Mouse (Mus musculus) heart, embryonic 14.5 days (tissue): ENCODE results near the gene Scarf1. TPM values are rescaled to one million over a fixed set of nuclear protein-coding genes. Genes with fewer than 3 reads are reported as not detected.

Experiments
- ATAC-seq: fragments of 200-750 bp; cut with Nextera tagmentation; 2 replicates; pipeline ENCODE4 v1.8.0; 2017; ENCODE audit warnings: low read depth, moderate TSS enrichment; ENCODE audit not compliant: insufficient number of reproducible peaks, insufficient read depth, low FRiP score
- H3K27ac ChIP-seq, 2 experiments: fragments of 200-500 bp in 1 of 2; fragments of 300-500 bp in 1 of 2; sonication (generic) in 1 of 2; replicated peaks in 1 of 2; 2 replicates each; pipeline ENCODE4 v1.5.1; 2012 to 2014; ENCODE audit warnings: low read depth in 2 of 2, low read length in 2 of 2, control low read depth in 1 of 2, mild to moderate bottlenecking in 1 of 2, mixed read lengths in 1 of 2; ENCODE audit not compliant: control insufficient read depth in 1 of 2, insufficient read depth in 1 of 2
- H3K27me3 ChIP-seq: fragments of 300-500 bp; sonication (generic); 2 replicates; pipeline ENCODE4 v1.6.1; 2014; ENCODE audit warnings: mild to moderate bottlenecking, low read length, control low read depth; ENCODE audit not compliant: control insufficient read depth, insufficient read depth
- H3K36me3 ChIP-seq: fragments of 300-500 bp; sonication (generic); 2 replicates; pipeline ENCODE4 v1.6.1; 2014; ENCODE audit warnings: mild to moderate bottlenecking, control low read depth, low read length, mixed read lengths; ENCODE audit not compliant: control insufficient read depth, insufficient read depth
- H3K4me1 ChIP-seq, 2 experiments: fragments of 200-500 bp in 1 of 2; fragments of 300-500 bp in 1 of 2; sonication (generic) in 1 of 2; 2 replicates each; pipeline ENCODE4 v1.6.1; 2012 to 2014; ENCODE audit warnings: low read length in 2 of 2, control low read depth in 1 of 2, mixed read lengths in 1 of 2; ENCODE audit not compliant: control insufficient read depth in 2 of 2, insufficient read depth in 2 of 2
- H3K4me2 ChIP-seq: fragments of 300-500 bp; sonication (generic); 2 replicates; pipeline ENCODE4 v1.6.1; 2014; ENCODE audit warnings: mild to moderate bottlenecking, low read length
- H3K4me3 ChIP-seq, 2 experiments: fragments of 200-500 bp in 1 of 2; fragments of 300-500 bp in 1 of 2; sonication (generic) in 1 of 2; 2 replicates each; pipeline ENCODE4 v1.5.1; 2012 to 2014; ENCODE audit warnings: low read length in 2 of 2, mild to moderate bottlenecking in 2 of 2, control low read depth in 1 of 2, low read depth in 1 of 2, moderate library complexity in 1 of 2; ENCODE audit not compliant: control insufficient read depth in 1 of 2, insufficient read depth in 1 of 2
- H3K9ac ChIP-seq: fragments of 300-500 bp; sonication (generic); 2 replicates; pipeline ENCODE4 v1.6.1; 2014; ENCODE audit warnings: mild to moderate bottlenecking, low read length
- H3K9me3 ChIP-seq: fragments of 300-500 bp; sonication (generic); 2 replicates; pipeline ENCODE4 v1.6.1; 2016; ENCODE audit warnings: low read length, control low read depth; ENCODE audit not compliant: control insufficient read depth
- WGBS: fragments of 180-500 bp; shearing (Covaris S2); extraction: QIAGEN DNeasy Blood & Tissue Kit; methylation state at CpG from one replicate; pipeline ENCODE4 v1.1.7; 2014; 5-methylcytosine and 5-hydroxymethylcytosine counted together
- polyA plus RNA-seq: library from polyadenylated mRNA; unstranded; fragments of >200 nt; fragmentation: Nextera tagmentation; extraction: Ambion mirVana; gene quantifications from 2 replicates; pipeline ENCODE4 v1.2.1, GENCODE M21; 2014

Scarf1 gene
- polyA plus RNA-seq, 1 experiment from 2014 or later, result 11.3 TPM

DNA sequence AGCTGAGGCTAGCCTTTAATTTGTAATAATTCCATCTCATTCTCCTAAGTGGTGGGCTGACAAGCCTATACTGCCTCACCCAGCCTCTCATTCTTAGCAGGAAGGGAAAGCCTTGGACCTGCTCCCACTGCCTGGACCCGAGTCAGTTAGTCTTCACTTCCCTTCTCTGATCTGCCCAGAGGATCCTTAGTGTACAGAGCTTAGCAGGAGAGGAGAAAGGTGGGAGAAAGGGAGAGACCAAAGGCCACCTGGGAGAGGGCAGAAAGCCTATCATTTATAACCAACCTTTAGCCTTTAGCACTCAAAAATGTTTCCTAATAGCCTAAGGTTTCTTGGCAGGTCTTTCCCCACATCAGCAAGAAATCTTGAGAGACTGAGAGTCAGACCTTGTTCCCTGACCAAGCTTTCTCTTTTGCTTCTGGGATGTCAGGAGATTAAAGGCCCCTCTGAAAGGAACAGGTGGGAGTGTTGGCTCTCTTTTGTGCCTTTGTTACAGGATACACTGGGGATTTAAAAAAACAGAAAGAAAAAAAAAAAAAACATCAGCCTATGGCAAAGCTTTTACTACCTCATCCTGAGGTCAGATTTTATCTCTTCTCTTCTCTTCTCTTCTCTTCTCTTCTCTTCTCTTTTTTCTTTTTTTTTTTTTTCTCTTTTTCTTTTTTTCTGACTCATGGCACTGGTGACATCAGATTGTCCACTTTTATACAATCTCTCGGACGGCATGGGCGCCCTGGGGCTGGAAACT is 21.1 kb downstream of the Scarf1 start:
- no peak for ATAC-seq
- H3K36me3 ChIP-seq, result no peaks in the 10 kb centered on the region
- H3K4me3 ChIP-seq, result no peak overlapping the region
- H3K27me3 ChIP-seq, result no peaks in the 10 kb centered on the region
- H3K9me3 ChIP-seq, result no peaks in the 10 kb centered on the region
- no peak overlapping the region for H3K9ac ChIP-seq
- peaks cover 25 to 35% of the 10 kb centered on the region in 2 experiments for H3K4me1 ChIP-seq
- H3K4me2 ChIP-seq, result no peak overlapping the region
- 40% methylated on average over 4 of the region's 4 CpGs for WGBS
- peak overlapping the region in 1 of 2 experiments; percentile 30; a peak in 1 of 4 replicates for H3K27ac ChIP-seq

DNA sequence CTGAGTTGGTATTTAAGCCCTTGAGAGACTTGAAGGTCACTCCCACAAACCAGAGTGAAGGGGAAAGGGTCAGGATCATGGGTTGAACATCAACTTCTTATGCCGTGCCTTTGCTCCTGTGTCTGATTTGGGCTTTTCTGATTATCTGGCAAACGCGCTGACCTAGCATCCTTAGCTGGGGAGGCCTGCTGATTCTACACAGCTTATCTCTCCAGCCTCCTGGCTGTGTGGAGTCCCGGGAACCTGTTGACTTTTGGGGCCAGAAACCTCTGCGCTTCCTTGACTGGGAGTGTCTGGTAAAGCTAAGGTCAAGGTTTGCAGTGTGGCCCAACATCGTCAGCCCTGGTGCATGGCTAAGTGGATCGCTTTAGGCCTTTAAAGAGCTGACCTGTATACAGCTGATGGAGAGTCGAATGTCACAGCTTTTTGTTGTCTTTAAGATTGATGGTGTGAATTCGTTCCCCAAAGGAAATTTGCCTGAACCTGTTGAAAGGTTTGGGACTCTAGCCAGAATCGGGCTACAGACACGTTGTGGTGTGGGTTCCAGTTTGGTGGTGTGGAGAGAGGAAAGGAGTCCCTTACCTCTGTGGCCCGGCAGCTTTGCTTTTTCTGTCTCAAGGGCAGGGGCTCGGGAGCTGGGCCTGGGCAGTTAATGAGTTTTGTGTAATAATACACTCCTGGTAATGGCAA is 21.9 kb downstream of the Scarf1 start:
- Histone ChIP-seq H3K4me3 (no peak overlapping the region), H3K9me3 (no peaks in the 10 kb centered on the region), H3K36me3 (no peaks in the 10 kb centered on the region), H3K4me2 (no peak overlapping the region), H3K9ac (peak overlapping the region; percentile 39; the same call in 1 of the 2 replicates), H3K27ac (peak overlapping the region; percentile 9 to 30; a peak in 1 of 4 replicates), H3K27me3 (no peaks in the 10 kb centered on the region), H3K4me1 (peaks cover 27 to 35% of the 10 kb centered on the region in 2 experiments)
- ATAC-seq, result no peak
- 33% methylated on average over 13 of the region's 13 CpGs for WGBS

DNA sequence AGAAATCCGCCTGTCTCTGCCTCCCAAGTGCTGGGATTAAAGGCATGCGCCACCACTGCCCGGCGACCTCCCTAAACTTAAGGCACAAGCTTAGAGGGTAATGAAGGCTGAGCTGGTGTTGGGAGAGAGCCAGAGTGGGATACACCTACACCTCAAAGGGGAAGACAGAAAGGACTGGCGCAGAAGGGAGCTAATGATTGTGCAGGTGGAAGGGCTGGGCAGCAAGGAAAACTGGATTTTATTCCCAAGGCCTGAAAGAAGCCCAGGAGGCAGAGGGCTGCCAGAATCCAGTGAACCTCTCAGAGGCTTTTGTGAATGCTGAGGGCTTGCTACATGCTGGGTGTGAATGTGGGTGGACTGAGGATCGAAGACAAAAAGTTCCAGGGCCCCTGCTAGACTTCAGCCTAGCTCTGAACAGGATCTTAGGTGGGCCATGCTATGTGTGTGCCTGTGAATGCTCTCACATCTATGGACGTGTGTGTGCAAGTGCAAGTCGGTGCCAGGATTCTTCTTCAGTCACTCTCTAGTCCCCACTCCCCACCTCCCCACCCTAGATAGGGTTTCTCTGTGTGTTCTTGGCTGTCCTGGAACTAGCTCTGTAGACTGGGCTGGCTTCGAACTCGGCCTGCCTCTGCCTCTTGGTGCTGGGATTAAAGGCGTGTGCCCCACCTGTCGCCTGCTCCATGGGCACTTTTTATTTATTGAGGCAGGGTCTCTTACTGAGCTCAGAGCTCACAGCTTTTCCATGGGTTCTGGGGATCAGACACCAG is 23.1 kb downstream of the Scarf1 start:
- H3K9me3 ChIP-seq, result no peaks in the 10 kb centered on the region
- H3K27ac ChIP-seq, result no peak overlapping the region
- 89% methylated on average over 12 of the region's 12 CpGs for WGBS
- H3K9ac ChIP-seq, result no peak overlapping the region
- peaks cover 35 to 40% of the 10 kb centered on the region in 2 experiments for H3K4me1 ChIP-seq
- H3K4me2 ChIP-seq, result no peak overlapping the region
- H3K4me3 ChIP-seq, result no peak overlapping the region
- no peaks in the 10 kb centered on the region for H3K27me3 ChIP-seq
- ATAC-seq, result no peak
- H3K36me3 ChIP-seq, result no peaks in the 10 kb centered on the region

DNA sequence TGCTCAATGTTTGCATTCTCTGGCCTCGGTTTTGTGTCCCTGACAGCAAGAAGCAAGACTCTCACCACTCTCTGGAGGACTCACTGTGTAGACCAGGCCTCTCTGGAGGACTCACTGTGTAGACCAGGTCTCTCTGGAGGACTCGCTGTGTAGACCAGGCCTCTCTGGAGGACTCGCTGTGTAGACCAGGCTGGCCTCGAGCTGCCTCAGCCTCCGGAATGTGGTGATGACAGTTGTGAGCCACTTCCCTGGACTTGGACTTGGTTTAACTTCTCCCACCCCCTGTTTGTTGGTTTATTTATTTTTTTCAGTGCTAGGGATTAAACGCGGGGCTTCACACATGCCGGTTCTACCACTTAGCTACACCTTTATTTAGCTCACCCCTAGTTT is 23.7 kb downstream of the Scarf1 start:
- Histone ChIP-seq H3K36me3 (no peaks in the 10 kb centered on the region), H3K27me3 (no peaks in the 10 kb centered on the region), H3K4me1 (peaks cover 35 to 40% of the 10 kb centered on the region in 2 experiments), H3K4me2 (no peak overlapping the region), H3K9ac (no peak overlapping the region), H3K27ac (no peak overlapping the region), H3K9me3 (no peaks in the 10 kb centered on the region), H3K4me3 (no peak overlapping the region)
- no peak for ATAC-seq
- 72% methylated on average over 8 of the region's 8 CpGs for WGBS

DNA sequence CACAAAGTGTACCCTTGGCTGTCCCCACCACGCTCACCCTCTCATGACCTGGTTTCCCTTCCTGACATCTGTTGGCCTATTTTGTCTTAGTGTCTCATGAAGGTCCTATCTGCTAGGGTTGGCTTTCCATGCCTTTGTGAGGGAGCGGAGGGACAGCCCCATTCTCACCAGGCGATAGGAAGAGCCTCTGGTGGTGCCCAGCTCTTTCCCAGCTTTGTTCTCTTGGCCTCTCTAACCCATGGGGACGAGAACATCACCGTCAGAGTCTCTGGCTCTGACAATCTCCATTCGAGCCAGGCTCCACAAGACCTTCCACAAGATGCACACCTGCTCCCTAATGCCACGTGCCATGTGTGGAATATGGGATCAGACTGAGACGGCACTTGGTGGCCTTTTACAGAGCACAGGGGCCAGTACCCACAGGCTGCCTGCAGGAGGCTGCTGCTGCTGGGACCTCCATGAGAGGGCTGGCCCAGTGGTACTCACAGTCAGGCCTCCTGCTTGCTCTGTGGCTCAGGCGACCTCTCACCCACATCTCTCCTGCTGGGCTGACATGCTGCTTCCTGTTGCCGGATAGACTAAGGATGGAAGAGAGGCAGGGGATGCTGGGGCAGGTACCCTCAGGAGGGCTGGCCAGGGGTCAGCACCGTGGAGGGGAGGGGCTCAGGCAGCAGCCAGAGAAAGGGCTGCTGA is 24.3 kb downstream of the Scarf1 start:
- Histone ChIP-seq H3K4me1 (peaks cover 29 to 34% of the 10 kb centered on the region in 2 experiments), H3K4me3 (no peak overlapping the region), H3K27me3 (no peaks in the 10 kb centered on the region), H3K4me2 (no peak overlapping the region), H3K36me3 (no peaks in the 10 kb centered on the region), H3K9me3 (no peaks in the 10 kb centered on the region), H3K27ac (no peak overlapping the region; a peak in 1 of 4 replicates), H3K9ac (no peak overlapping the region)
- ATAC-seq, result no peak
- WGBS, result 55% methylated on average over 11 of the region's 11 CpGs

DNA sequence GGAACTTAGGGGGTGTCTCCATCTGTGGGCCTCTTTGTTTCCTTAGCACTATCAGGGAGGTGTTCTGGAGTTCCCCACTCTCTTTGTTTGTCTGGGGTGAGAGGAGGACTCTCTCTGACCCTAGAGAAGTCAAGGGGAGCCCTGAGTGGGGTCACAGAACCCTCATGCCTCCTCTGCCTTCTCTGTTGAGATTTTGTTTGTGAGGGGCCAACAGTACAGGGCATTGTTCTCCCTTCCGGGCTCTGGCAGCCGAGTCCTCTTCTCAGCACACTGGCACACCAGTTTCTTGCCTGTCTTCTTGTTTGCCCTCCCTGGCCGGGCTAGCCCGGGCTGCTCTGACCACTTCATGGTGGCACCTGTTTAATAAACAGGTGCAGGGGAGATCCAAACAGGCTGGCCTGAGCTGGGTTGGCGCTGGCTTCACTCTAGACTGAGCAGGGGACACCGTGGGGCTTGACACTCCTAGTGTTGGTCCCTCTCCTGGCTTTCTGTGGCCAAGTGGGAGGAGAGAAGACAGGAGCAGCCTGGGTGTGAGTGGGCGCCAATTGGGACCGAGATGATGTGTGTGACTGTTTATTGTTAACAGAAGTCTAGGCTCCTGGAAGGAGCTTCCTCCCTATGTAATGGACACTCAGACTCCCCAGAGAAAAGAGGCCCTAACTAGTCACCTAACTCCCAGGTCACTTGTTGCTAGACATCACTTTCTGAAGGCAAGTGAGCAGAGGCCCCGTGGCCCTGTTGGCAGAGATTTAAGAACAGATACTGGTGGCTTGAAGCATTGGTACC is 25.0 kb downstream of the Scarf1 start:
- Histone ChIP-seq H3K27me3 (no peaks in the 10 kb centered on the region), H3K27ac (peak overlapping the region in 1 of 2 experiments; percentile 47; a peak in 2 of 4 replicates), H3K9ac (no peak overlapping the region), H3K36me3 (no peaks in the 10 kb centered on the region), H3K4me1 (peaks cover 27 to 33% of the 10 kb centered on the region in 2 experiments), H3K9me3 (no peaks in the 10 kb centered on the region), H3K4me3 (no peak overlapping the region), H3K4me2 (no peak overlapping the region)
- 63% methylated on average over 9 of the region's 9 CpGs for WGBS
- ATAC-seq, result no peak
